Mouse (Mus musculus) left cerebral cortex, adult 8-10 months (tissue): ENCODE results near the gene Fignl1. TPM values are rescaled to one million over a fixed set of nuclear protein-coding genes. Genes with fewer than 3 reads are reported as not detected.

Experiments used
- DNase-seq, 2 experiments: peaks; one replicate each; pipeline ENCODE4 v3.0.0; 2022; ENCODE audit warnings: low spot score in 2 of 2
- total RNA-seq, 4 experiments: library from RNA; stranded (reverse); gene quantifications; 2 replicates each; pipeline ENCODE4 v1.2.4; 2022

Fignl1 gene
- total RNA-seq, result under 1 TPM; 0.67 to 0.89 (median 0.85) TPM

DNA sequence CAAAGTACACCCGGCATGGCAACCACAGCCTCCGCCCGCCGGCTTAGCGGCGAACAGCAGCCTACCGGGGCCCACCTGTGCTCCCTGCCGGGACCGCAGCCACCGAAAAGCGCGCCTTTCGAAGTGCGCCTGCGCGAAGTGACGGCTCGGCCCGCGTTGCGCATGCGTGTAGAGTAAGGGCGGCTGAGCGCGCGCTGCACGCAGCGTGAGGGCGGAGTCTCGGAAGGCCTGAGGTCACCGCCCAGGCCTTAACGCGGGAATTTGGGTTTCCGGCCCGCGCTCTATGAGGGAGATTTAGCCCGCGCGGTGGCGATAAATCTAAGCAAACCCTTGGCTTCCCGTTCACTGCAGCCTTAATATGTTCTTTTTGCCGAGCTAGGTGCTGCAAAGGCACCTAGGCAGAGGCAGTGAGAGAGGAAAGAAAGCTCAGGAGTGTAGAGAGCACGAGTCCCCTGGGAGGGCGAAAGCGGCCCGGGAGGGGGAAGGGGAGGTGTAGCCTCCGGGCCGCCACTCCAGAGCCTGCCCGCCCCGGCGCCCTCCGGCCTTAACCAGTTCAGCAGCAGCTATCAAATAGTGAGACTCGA, at the start of gene Fignl1:
Gene Fignl1, minus strand, starts transcription at position 143 of the 584 bp plus-strand sequence.
- DNase-seq, result peak; percentile 84 to 94

GRCm38 (mm10) chr11:11856959-11857358, 48.2 kb upstream of the Fignl1 start:
- no peak for DNase-seq

DNA sequence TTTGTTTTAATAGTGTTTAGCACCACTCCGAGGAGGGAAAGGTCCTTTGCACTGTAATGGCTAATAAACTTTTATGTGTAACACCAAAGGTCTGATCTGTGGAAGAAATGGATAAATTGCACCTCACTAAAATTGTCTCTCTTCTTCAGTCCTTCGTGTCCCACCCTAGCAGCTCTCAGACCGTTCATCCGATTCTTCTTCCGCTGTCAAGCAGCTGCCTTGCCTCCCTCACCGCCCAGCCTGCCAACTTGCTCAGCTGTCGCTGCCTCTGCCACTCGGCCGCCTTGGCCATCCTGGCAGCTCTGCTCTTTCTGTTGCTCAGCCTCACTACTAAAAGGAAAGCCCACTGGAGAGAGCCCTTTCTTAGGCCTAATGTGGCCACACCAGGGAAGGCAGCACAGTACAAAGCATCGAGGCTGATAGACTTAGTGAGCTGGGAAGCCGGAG, 46.9 kb upstream of the Fignl1 start:
- DNase-seq, result no peak

- no peak for DNase-seq
Observed at GRCm38 (mm10) chr11:11855061-11855672, 46.4 kb upstream of the Fignl1 start.

- no peak for DNase-seq
Observed at GRCm38 (mm10) chr11:11853731-11854461, 45.1 kb upstream of the Fignl1 start.

DNA sequence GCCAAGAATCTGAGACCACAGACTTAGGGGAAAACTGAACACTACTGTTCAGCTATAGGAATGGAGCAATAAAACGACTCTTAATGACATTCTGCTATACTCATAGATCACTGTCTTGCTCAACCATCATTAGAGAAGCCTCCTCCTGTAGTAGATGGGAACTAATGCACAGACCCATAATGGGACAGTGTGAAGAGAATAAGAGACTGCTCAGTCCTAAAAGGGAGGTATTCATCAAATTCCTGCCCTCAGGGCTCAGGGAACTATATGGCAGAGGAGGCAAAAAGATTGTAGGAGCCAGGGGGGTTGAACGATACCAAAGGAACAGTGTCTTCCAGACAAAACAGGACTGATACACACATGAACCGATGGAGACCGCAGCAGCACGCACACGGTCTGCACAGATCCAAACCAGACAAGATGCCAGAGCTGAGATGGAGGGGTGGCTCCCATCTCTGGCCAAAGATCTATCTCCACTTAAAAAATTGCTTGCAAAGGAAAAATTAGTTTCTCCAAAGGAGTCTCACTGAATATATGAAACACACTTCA, 43.3 kb upstream of the Fignl1 start:
- no peak for DNase-seq

- DNase-seq, result no peak
Observed at GRCm38 (mm10) chr11:11850476-11851267, 41.9 kb upstream of the Fignl1 start.

- DNase-seq, result no peak
Observed at GRCm38 (mm10) chr11:11849513-11850311, 41.0 kb upstream of the Fignl1 start.

GRCm38 (mm10) chr11:11848467-11848866, 39.7 kb upstream of the Fignl1 start:
- DNase-seq, result no peak

- DNase-seq, result no peak
Observed at GRCm38 (mm10) chr11:11845044-11845443, 36.3 kb upstream of the Fignl1 start.

DNA sequence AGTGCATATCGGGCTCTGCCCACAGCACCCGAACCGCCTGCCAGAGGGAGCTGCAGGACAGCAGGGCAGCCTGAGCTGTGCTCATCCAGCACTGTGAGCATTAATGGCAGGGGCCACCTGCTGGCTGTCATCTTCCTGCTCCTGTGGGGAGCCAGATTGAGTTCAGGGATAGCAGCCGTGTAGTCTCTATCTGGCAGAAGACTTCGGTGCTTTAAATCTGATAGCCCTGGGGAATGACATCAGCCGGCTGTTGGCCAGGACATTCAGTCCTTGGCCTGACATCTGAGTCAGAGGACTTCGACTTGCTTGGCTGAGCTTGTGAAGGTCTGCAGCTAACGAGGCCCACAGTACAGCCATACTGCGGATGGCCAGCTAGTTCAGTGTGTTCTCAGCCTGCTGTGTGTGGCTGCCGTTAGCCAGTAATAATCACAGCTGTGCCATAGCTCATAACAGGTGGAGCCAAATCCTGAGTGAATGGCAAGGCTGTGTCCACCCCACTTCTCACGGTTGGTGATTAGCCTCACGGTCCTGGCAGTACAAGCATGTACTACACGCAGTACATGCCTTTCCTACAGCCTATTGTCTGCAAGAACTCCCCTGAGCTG, 35.7 kb upstream of the Fignl1 start:
- no peak for DNase-seq

DNA sequence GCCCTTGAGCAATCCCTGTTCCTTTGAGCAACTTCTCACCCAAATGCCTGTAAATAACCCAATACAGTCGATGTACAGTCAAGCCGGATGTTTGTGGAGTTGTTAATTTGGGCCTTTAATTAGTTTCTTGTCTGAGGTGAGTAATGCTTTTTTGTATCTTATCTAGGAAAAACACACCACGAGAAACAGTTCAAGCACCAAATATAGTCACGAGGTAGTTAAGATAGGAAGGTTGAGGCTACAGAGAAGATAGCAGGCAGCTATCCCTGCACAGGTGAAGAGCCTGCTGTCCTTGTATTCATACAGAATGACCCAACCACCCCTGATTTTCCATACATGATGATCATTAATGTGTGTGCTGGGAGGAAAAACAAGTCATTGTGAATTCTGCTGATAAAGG, 32.8 kb upstream of the Fignl1 start:
- DNase-seq, result no peak

DNA sequence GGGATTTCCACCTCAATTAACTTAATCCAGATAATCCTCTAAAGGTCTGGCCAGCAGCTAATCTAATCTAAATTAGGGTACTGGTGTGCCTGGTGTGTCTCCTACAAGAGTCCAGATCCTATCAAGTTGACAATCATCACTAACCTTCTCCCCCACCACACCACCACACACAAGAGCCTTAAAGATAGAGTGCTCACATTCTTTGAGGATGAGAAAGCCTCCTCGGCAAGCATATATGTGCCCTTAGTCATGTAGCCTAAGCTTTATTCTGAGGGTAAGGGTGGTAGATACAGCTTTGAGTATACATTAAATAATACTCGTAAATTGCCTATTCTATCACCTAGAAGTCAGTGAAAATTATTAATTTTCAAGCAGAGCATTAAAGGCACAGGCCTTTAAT, 32.0 kb upstream of the Fignl1 start:
- DNase-seq, result no peak

DNA sequence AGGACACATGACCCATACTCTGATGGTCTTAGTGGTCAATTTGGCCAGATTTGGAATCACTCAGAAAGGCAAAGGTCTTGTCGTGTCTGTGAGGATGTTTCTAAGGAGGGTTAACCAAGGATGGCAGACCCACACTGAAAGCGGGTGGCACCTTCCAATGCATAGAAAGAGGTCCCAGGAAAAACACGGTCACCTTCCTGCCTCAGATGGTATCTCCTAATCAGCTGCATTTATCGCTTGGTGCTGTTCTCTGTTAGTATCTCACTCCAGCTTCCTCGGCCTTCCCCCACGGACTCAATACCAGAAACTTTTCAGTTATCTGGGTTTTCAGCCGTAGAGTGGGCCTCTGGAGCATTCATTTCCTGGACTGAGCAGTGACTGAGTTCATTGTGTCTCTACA, 31.1 kb upstream of the Fignl1 start:
- DNase-seq, result no peak

- DNase-seq, result no peak
Observed at GRCm38 (mm10) chr11:11837384-11837783, 28.6 kb upstream of the Fignl1 start.

GRCm38 (mm10) chr11:11836713-11837370, 28.1 kb upstream of the Fignl1 start:
- no peak for DNase-seq

GRCm38 (mm10) chr11:11836262-11836661, 27.5 kb upstream of the Fignl1 start:
- DNase-seq, result no peak

- no peak for DNase-seq
Observed at GRCm38 (mm10) chr11:11835791-11836190, 27.0 kb upstream of the Fignl1 start.

DNA sequence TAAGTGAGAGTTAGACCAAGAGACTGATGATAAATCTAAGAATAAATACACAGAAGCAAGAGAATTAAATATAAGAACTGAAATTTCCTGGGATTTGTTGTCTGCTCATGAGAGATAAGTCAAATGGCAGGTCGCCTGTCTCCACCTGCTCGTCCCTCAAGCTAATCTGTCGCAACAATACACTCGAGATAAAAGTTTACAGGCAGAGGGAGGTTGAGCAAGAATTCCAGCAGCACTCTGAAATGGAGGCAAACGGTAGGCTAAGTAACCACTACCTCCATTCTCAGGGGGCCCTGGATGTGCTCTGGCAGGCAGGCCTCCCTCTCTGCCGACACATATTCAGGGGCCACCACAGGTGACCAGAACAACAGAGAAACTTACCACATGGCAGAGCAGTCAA, 26.6 kb upstream of the Fignl1 start:
- DNase-seq, result no peak

GRCm38 (mm10) chr11:11833100-11833499, 24.3 kb upstream of the Fignl1 start:
- DNase-seq, result no peak
